Mouse (Mus musculus) retina, postnatal 1 day (tissue): ENCODE measurements around the gene Mipol1.

Source experiments
- DNase-seq: peaks from one replicate; pipeline ENCODE4 v3.0.0-alpha.2; 2012

The Mipol1 gene

DNA sequence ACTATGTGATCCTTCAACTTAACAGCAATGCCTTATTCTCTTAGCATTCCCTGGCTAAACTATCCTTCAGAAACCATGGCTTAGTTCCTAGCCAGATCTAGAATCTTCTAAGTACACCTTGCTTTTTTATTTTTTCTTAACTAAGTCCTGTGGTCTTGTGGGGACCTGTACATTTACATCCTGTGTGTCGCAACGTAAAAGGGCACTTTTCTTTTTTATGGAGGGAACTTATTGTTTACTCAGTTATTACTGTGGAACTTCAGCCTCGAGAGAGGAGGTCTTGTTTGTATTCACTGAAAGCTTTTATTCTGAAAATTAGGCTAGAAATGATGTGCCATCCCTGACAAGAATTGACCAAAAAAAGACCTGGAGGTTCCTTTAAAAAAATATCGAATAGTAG is 298.1 kb downstream of the Mipol1 start:
- no peak for DNase-seq

DNA sequence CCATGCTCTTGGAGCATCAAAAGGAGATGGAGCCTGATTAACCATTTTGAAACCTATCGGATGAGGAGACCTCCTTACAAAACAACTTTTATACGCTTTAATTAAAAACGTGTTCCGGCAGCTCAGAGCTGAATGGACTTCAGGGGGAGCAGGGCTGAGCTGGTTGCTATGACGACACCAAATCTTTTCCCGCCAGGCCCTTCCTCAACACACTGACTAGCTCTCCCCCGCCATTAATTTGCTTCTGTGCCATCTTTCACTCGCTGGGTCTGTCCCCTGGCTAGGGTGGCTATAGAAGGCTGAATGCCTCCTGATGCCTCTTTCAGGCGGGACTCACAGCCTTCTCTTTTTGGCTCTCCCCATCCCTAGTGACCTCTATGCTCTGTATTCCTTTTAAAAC is 300.2 kb downstream of the Mipol1 start:
- DNase-seq, result peak; percentile 23

DNA sequence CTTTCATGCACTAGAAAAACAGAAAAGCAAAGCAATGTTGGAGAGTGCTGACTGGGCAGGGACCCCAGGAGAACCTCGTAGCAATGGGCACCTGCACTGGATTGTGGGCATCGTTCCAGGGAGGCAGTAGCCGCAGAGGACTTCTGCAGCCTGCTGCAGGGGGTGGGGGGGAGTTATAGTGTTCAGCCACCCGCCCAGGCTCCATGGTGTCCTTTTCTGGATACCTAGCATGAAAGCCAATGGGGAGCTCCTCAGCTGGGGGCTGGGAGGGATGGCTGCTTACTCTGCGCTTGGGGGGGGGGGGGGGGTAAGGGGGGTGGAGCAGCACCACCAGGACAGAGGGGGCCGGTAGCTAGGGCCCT is 304.3 kb downstream of the Mipol1 start:
- peak; percentile 11 for DNase-seq

DNA sequence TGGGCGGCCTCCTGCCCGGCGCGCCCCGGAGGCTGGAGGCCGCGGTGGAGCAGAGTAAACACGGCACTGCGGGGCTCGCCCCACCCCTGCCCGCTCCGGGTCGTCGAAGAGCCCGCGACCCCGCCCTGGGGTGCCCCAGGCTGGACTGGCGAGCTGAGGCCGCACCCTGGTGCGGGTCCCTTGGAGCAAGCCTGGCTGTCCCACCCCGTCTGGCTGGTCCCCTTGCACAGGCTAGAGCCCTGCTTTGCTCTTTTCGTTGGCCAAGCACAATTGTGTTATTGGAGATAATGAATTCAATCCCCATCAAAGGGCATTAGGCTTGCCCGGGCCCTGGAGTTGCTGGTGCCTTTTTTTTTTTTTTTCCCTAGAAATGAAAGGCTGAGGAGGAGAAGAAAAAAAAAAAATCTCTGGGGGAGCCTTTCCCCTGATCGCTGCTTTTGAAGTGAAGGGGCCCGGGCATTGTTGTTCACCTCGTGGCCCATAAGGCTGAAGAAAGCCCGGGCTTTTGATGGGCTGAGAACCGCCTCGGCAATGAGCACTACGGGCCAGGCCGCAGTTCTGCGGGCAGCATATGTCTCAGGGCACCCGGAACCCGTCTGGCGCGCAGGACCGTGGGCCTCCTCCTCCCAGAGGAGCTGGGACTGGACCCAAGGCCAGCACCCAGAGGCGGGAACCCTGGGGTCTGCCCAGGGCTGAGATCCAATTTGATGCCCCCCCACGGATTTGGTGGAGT is 304.8 kb downstream of the Mipol1 start:
- DNase-seq, result peak; percentile 51

DNA sequence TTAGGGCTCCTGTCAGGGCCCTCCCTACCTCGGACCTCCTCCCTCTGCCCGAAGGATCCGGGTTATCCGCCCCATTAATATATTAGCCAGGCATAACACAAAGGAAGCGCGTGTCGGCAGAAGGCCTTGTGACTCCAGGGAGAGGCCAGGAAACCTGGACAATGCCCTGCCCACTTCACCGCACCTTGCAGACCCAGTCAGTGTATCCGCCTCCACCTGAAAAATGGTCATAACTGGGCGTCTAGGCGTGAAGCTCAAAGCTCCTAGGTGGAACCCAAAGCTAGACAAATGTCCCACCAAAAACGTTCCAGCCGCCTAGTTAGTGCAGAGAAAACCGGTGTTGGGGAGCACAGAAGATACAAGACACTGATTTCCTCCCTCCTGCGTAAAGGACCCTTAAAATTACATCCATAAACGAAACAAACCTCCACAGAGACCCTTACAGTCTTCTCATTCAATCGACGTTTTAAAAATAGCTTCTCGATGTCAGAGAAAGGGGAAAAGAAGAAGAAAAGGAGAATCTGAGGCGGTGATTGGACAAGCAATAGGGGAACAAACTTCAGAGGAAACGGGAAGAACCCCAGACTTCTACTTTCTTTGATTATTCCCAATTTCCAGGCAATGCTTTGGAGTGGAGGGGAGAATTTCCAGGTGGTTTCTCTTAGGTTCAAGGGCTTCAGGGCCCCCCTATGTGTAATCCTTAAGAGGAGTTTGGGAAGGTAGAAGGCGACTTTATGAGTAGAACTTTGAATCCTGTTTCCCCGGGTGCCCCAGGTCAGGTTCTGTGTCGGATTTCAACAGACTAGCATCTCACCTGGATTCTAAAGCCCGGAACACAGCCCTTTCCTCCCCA is 306.1 kb downstream of the Mipol1 start:
- DNase-seq, result no peak

DNA sequence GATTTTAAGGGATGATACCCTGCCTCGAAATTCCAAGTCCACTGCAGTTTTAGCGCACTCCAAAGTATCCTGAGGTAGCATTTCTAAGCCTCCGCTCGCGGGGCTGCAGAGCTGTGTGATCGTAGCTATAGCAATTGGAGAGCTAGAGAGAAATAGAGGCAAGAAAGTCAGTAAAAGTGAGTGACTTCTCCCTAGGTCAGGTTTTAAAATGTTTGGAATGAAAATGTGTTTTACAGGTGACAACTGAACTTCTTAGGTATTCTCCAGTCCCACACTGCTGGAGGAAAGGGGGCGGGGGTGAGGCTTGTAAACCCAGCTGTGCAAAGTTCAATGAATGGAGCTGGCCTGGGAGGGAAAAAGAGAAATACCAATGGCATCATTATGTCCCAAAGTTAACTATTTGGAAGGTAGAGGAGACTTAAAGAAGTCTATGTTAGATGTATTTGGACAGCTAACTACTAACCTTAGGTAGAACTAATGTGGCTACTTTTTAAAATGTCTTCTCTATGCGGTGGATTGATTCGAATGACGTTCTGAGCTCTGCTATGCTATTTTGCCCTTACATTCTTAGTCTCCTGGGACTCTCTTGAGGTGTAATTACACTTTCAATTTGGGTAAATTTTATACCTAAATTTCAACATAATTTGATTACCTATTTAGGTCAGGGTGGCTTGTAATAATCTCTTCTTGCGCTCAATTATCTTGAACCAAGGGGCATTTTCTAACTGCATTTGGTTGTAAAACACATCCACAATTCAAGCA is 306.9 kb downstream of the Mipol1 start:
- DNase-seq, result peak; percentile 42

DNA sequence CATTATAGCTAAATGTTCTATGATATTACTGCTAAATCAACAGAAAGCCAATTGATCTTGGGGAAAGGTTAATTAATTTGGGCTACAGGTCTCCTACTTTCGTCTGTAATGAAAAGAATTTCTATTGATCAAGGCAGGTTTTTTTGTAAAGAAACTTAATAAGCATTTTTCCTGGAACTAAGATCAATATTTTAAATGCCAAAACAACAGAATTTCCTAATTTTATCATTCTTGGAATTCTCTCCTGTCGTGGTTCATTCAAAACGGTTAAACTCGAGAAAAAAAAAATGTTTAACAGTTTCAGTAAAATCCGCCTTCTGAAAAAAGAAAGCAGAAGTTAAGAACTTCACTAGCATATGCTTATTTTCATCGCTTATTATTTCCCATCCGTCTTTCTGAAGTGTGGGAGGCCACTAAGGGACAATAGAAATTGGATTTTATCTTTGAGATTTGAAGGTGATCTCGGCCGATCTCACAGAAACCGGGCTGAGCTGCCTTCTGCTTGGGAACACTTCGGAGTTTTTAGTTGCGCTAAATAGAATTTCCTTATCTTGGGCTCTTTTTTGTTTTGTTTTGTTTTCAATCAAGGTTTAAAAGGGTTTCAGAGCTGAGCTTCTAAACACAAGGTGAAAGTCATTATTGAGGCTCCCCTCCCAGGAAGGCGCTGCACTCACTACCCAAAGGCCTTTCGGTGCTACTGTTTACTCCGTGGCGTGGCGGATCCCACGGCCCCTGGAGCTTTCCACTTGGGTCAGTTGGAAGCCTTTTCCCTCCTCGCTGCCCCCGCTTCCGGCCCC is 307.8 kb downstream of the Mipol1 start:
- DNase-seq, result peak; percentile 47

DNA sequence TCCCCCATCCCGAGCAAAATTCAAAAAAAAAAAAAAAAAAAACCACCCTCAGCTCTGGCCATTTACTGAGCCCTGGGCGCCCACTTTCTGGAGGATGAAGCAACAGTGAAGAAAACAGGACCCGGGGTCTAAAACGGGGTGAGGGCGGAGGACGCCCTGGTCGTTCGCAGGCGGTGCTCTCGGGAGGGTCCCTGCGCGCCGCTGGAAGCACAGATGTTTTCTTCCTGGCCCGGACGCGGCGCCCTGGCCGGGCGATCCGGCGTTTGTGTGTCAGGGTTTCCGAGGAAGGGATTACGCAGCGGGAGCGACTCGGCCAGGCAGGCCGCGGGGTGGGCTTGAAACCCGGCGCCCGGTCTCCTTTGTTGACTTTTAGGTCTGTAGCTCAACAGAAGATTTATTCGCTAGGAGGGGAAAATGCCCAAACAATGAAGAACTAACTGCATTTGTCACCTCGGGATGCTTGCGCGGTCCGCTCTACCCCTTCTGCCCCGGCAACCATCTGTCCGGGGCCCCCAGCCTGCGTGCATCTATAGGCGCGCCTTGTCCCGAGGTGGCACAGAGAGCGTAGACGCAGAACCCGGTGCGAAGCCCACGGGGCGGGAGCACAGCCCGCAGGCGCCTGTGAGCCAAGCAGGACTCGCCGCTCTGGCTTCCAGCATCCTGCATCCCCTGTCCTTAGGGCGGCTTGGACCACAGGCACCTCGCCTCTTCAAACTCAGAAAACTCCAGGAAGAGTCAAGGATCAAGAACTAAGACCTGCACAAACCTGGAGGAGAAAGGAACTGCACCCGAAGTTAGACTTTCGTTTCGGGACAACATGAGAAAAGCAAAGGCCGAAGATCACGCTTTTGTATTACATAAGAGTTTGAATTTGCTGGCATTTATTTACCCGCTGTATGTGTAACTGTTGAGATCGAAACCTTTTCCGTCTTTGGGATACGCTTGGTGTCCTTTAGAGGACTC is 308.6 kb downstream of the Mipol1 start:
- DNase-seq, result peak; percentile 71

DNA sequence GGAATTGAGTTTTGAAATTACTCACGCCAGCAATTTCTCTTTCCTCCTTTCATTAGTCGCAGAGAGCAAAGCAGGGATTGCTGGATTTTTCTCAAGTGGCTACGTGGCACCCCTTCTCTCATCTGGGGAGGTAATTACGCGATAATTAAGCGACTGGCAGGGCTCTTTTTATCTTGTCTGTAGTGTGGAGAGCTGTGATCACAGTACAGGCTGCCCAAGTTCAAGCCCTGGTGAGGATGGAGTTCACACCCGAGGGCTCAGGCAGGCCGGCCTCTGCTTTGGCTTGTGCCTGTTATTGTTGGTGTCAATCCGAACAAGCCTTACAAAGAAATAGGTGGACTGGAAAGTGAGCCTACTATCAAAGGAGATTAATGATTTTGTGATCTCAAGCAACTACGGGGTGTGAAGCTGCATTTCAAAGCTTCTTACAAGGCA is 309.3 kb downstream of the Mipol1 start:
- DNase-seq, result peak; percentile 61

DNA sequence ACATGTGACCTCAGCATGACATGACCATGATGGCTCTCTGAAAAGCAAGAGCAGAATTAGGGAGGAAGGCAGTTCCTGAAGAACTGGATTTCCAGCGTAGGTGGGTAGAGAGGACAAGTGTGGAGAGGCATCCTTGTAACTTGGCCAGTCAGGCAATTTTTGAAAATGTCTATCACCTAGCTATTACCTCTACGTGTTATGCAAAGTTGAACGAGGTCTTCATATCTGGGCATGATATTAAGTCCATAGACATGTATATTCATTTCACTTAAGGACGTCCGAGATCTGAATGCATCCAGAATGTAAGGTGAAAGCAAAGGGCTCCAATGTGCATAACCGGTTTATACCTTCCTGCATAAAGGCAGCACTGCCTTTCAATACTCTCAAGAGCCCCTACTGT is 310.9 kb downstream of the Mipol1 start:
- DNase-seq, result peak; percentile 25

DNA sequence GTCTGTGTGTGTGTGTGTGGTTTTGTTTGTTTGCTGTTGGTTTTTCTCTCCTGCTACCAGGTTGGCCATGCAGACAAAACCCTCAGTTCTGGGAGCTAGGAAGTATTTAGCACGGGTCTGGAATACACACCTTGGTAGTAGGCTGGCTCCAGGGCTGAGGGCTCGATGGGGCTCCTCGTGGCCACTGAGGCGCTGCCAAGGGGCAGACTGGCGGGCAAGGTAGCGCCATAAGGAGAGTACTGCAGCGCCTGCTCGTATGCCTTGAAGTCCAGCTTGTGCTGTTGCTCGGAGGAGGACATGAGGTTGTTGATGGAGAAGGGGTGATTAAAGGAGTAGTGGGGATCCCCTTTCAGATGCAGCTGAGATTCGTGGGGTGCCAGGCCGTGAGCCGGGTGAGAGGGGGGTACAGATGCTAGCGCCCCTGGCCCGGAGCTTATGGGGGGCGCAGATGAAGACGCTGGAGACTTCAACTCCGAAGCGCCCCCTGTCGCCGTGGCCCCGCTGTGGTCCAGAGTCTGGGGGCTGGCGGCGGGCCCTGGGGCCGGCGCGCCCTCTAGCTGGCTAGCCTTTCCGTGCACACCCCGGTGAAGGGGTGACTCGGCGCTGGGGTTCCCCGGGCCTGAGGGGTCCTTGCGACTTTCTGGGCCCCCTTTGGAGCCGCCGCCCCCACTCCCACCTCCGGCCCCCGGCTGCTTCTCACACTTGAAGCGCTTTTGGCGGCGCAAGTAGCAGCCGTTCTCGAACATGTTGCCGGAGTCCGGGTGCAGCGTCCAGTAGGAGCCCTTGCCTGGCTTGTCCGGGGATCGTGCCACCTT is 311.9 kb downstream of the Mipol1 start:
- peak; percentile 52 for DNase-seq

DNA sequence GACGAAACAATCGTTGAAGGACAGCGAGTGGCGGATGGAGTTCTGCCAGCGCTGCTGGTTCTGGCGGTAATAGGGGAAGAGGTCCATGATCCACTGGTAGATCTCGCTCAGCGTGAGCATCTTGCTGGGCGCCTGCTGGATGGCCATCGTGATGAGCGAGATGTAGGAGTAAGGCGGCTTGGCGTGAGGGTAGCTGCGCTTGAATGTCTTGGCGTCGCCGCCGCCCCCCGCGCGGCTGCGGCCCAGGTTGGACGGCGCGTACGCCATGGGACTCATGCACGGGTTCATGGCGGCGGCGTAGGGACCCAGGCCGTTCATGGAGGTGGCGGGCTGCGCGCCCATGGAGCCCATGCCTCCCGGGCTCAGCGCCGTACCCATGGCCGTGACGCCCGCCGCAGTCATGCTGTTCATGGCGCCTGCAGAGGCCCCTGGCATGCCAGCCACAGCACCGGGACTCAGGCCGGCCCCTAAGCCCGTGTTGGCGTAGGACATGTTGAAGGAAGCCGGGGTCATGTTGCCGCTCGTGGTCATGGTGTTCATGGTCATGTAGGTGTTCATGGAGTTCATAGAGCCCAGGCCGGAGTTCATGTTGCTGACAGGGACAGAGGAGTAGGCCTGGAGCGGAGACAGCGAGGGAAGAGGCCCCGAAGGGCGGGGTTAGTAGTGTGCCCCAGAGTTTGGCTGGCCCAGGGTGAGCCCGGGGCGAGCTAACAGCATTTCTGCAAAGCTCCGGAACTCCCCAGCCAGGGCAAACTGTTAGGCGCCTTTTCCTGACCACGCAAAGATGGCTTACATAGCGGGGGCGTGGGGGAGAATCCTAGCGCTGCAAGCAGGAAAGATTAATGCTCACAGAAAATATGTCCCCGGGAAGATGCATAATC is 312.8 kb downstream of the Mipol1 start:
- DNase-seq, result peak; percentile 63

DNA sequence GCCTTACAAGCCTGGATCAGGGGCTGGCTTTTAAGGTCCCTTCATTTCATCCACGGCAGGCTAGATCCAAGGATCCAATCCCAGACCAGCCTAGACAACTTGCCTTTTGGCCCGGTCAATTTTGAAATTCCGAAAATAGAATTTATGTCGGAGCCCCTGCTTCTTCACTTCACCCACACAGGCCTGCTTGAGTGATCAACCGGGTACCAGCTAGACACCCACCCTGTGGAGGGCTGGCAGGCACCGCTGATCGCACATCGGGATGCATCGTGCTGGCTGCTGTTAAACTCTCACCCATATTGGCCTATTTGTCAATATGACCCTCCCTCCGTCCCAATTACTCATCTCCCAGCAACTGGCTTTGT is 313.4 kb downstream of the Mipol1 start:
- no peak for DNase-seq

DNA sequence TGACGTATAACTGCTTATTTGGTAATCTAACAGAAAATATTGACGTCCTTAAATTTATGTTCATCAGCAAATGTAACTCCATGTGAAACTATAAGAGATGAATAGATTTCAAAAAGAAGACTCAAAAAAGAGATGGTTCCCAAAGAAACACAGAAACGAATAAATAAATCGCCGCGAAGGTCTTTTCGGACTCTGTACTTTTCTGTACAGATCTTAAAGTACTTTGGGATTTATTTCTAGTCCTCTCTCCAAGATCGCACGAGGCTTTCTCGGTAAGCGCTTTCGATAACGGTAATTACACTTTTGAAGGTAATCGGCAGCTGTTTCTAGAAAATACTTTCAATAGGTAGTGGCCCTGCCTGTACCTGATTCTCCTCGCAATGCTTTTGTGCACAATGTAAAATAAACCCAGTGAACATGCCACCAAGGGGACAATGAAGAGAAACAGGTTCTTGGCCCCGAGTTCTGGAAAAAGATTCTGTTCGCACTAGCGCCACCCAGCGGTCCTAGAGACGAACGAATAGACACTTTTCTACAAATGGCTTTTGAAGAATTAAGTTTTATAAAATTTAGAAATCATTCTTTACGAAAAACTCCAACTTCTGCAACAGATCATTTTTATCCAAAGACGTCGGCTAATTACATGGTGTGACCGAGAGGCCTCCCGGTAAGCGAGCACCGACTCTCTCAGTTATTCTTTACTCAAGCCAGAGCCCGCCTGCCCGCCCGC is 314.6 kb downstream of the Mipol1 start:
- peak; percentile 83 for DNase-seq

DNA sequence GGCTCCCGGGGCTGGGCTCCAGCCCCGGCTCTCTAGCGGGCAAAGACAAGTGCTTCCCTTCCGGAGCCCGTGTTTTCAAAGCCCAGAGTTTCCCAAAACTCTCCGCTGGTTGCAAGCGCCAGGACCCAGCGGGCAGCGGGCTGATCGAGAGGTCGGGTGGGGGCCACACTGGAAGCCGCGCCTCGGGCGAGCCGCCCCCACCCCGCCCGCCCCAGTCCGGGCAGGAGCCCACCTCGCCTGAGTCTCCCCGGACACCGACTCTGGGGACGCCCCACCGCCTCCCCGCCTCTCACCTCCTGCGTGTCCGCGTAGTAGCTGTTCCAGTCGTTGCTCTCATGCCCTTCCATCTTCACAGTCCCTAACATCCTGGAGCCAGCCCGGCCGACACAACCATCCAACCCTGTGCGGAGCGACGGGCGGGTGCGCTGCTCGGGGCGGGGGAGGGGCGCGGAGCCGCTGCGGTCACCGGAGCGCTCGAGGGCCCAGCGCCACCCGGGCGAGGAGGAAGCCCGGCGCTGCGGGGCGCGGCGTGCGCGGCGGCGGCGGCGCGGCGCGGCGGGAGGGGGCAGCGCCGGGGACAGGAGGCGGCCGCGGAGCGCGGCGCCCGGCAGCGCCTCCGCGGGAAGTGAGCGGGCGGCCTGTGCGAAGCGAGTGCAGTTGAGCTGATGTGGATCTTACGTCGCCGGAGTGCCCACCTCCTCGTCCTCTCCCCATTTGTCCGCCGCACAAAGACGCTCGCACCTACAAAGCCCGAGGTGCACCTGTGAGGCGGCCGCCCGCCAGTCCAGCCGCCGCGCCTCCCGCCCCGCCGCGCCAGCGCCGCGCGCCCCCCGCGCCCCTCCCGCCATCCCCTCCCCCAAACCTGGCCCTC is 315.4 kb downstream of the Mipol1 start:
- peak; percentile 61 for DNase-seq
